Mouse (Mus musculus) lung, postnatal 14 days (tissue): ENCODE measurements around the gene Aplp2.

Experiments
- DNase-seq: peaks from one replicate; pipeline ENCODE4 v3.0.0; 2021

Gene Aplp2

GRCm38 (mm10) chr9:31211690-31212499, at the start of gene Aplp2:
Gene Aplp2, minus strand, starts transcription at chr9:31211815.
- DNase-seq, result peak; percentile 99

- no peak for DNase-seq
Observed at GRCm38 (mm10) chr9:31260219-31260618, 48.6 kb upstream of the Aplp2 start.

- DNase-seq, result no peak
Observed at GRCm38 (mm10) chr9:31258237-31258636, 46.6 kb upstream of the Aplp2 start.

GRCm38 (mm10) chr9:31255953-31256352, 44.3 kb upstream of the Aplp2 start:
- DNase-seq, result no peak

GRCm38 (mm10) chr9:31254697-31255004, 43.0 kb upstream of the Aplp2 start:
- DNase-seq, result no peak

GRCm38 (mm10) chr9:31253866-31254696, 42.5 kb upstream of the Aplp2 start:
- peak; percentile 25 for DNase-seq

GRCm38 (mm10) chr9:31253311-31253734, 41.7 kb upstream of the Aplp2 start:
- peak; percentile 65 for DNase-seq

- peak; percentile 68 for DNase-seq
Observed at GRCm38 (mm10) chr9:31252182-31252799, 40.7 kb upstream of the Aplp2 start.

- no peak for DNase-seq
Observed at GRCm38 (mm10) chr9:31247447-31248220, 36.0 kb upstream of the Aplp2 start.

GRCm38 (mm10) chr9:31246421-31246820, 34.8 kb upstream of the Aplp2 start:
- no peak for DNase-seq

GRCm38 (mm10) chr9:31245006-31245405, 33.4 kb upstream of the Aplp2 start:
- no peak for DNase-seq

- DNase-seq, result no peak
Observed at GRCm38 (mm10) chr9:31243939-31244333, 32.3 kb upstream of the Aplp2 start.

- peak; percentile 7 for DNase-seq
Observed at GRCm38 (mm10) chr9:31243306-31243938, 31.8 kb upstream of the Aplp2 start.

GRCm38 (mm10) chr9:31241208-31241699, 29.6 kb upstream of the Aplp2 start:
- DNase-seq, result no peak

- no peak for DNase-seq
Observed at GRCm38 (mm10) chr9:31240522-31241207, 29.1 kb upstream of the Aplp2 start.

- no peak for DNase-seq
Observed at GRCm38 (mm10) chr9:31239551-31239950, 27.9 kb upstream of the Aplp2 start.

GRCm38 (mm10) chr9:31238526-31238925, 26.9 kb upstream of the Aplp2 start:
- DNase-seq, result no peak

- DNase-seq, result no peak
Observed at GRCm38 (mm10) chr9:31236079-31236478, 24.5 kb upstream of the Aplp2 start.

GRCm38 (mm10) chr9:31235489-31235888, 23.9 kb upstream of the Aplp2 start:
- DNase-seq, result no peak

GRCm38 (mm10) chr9:31235030-31235429, 23.4 kb upstream of the Aplp2 start:
- DNase-seq, result no peak

- DNase-seq, result no peak
Observed at GRCm38 (mm10) chr9:31226541-31226940, 14.9 kb upstream of the Aplp2 start.

- no peak for DNase-seq
Observed at GRCm38 (mm10) chr9:31225808-31226207, 14.2 kb upstream of the Aplp2 start.
